Mouse (Mus musculus): ENCODE measurements at regions not wholly inside any gene's neighbourhood (a gene's known extent, or its start where the extent isn't known, plus 50 kb on each side); places are given as distances from the start of the nearest gene placed in this dataset.

GRCm38 (mm10) chr13:34576392-34576791 is 76.9 kb downstream of the Pxdc1 start:
- ATAC-seq (replicated peaks in 1 of 2; ENCODE audit: insufficient read depth in 1 of 2, low FRiP score in 2 of 2, low TSS enrichment in 1 of 2, low read depth in 1 of 2, poor library complexity in 2 of 2, severe bottlenecking in 2 of 2): no peak

- no peak for ATAC-seq (replicated peaks in 1 of 2; ENCODE audit: insufficient read depth in 1 of 2, low FRiP score in 2 of 2, low TSS enrichment in 1 of 2, low read depth in 1 of 2, poor library complexity in 2 of 2, severe bottlenecking in 2 of 2)
Measured at GRCm38 (mm10) chr13:34575997-34576314, 77.3 kb downstream of the Pxdc1 start.

GRCm38 (mm10) chr13:34575179-34575996 is 77.9 kb downstream of the Pxdc1 start:
- ATAC-seq (replicated peaks in 1 of 2; ENCODE audit: insufficient read depth in 1 of 2, low FRiP score in 2 of 2, low TSS enrichment in 1 of 2, low read depth in 1 of 2, poor library complexity in 2 of 2, severe bottlenecking in 2 of 2): no peak

GRCm38 (mm10) chr13:34569312-34569711 is 84.0 kb downstream of the Pxdc1 start:
- ATAC-seq (replicated peaks in 1 of 2; ENCODE audit: insufficient read depth in 1 of 2, low FRiP score in 2 of 2, low TSS enrichment in 1 of 2, low read depth in 1 of 2, poor library complexity in 2 of 2, severe bottlenecking in 2 of 2): no peak

GRCm38 (mm10) chr13:34566687-34567086 is 86.6 kb downstream of the Pxdc1 start:
- no peak for ATAC-seq (replicated peaks in 1 of 2; ENCODE audit: insufficient read depth in 1 of 2, low FRiP score in 2 of 2, low TSS enrichment in 1 of 2, low read depth in 1 of 2, poor library complexity in 2 of 2, severe bottlenecking in 2 of 2)

- ATAC-seq (replicated peaks in 1 of 2; ENCODE audit: insufficient read depth in 1 of 2, low FRiP score in 2 of 2, low TSS enrichment in 1 of 2, low read depth in 1 of 2, poor library complexity in 2 of 2, severe bottlenecking in 2 of 2): no peak
Measured at GRCm38 (mm10) chr13:34550130-34550884, 103.0 kb downstream of the Pxdc1 start.

- no peak for ATAC-seq (replicated peaks in 1 of 2; ENCODE audit: insufficient read depth in 1 of 2, low FRiP score in 2 of 2, low TSS enrichment in 1 of 2, low read depth in 1 of 2, poor library complexity in 2 of 2, severe bottlenecking in 2 of 2)
Measured at GRCm38 (mm10) chr13:34540646-34541045, 112.6 kb downstream of the Pxdc1 start.

- no peak for ATAC-seq (replicated peaks in 1 of 2; ENCODE audit: insufficient read depth in 1 of 2, low FRiP score in 2 of 2, low TSS enrichment in 1 of 2, low read depth in 1 of 2, poor library complexity in 2 of 2, severe bottlenecking in 2 of 2)
Measured at GRCm38 (mm10) chr13:34533896-34534295, 119.4 kb downstream of the Pxdc1 start.

GRCm38 (mm10) chr13:34511332-34511731 is 142.0 kb downstream of the Pxdc1 start:
- no peak for ATAC-seq (replicated peaks in 1 of 2; ENCODE audit: insufficient read depth in 1 of 2, low FRiP score in 2 of 2, low TSS enrichment in 1 of 2, low read depth in 1 of 2, poor library complexity in 2 of 2, severe bottlenecking in 2 of 2)

- ATAC-seq (replicated peaks in 1 of 2; ENCODE audit: insufficient read depth in 1 of 2, low FRiP score in 2 of 2, low TSS enrichment in 1 of 2, low read depth in 1 of 2, poor library complexity in 2 of 2, severe bottlenecking in 2 of 2): no peak
Measured at GRCm38 (mm10) chr13:34507224-34507623, 146.1 kb downstream of the Pxdc1 start.

- no peak for ATAC-seq (replicated peaks in 1 of 2; ENCODE audit: insufficient read depth in 1 of 2, low FRiP score in 2 of 2, low TSS enrichment in 1 of 2, low read depth in 1 of 2, poor library complexity in 2 of 2, severe bottlenecking in 2 of 2)
Measured at GRCm38 (mm10) chr13:34505861-34506260, 147.4 kb downstream of the Pxdc1 start.

GRCm38 (mm10) chr13:34504879-34505278 is 148.4 kb downstream of the Pxdc1 start:
- no peak for ATAC-seq (replicated peaks in 1 of 2; ENCODE audit: insufficient read depth in 1 of 2, low FRiP score in 2 of 2, low TSS enrichment in 1 of 2, low read depth in 1 of 2, poor library complexity in 2 of 2, severe bottlenecking in 2 of 2)

GRCm38 (mm10) chr13:34498910-34499309 is 153.9 kb upstream of the Slc22a23 start:
- ATAC-seq (replicated peaks in 1 of 2; ENCODE audit: insufficient read depth in 1 of 2, low FRiP score in 2 of 2, low TSS enrichment in 1 of 2, low read depth in 1 of 2, poor library complexity in 2 of 2, severe bottlenecking in 2 of 2): no peak

GRCm38 (mm10) chr13:34497667-34498066 is 152.7 kb upstream of the Slc22a23 start:
- no peak for ATAC-seq (replicated peaks in 1 of 2; ENCODE audit: insufficient read depth in 1 of 2, low FRiP score in 2 of 2, low TSS enrichment in 1 of 2, low read depth in 1 of 2, poor library complexity in 2 of 2, severe bottlenecking in 2 of 2)

GRCm38 (mm10) chr13:34484831-34485230 is 139.8 kb upstream of the Slc22a23 start:
- no peak for ATAC-seq (replicated peaks in 1 of 2; ENCODE audit: insufficient read depth in 1 of 2, low FRiP score in 2 of 2, low TSS enrichment in 1 of 2, low read depth in 1 of 2, poor library complexity in 2 of 2, severe bottlenecking in 2 of 2)

- ATAC-seq (replicated peaks in 1 of 2; ENCODE audit: insufficient read depth in 1 of 2, low FRiP score in 2 of 2, low TSS enrichment in 1 of 2, low read depth in 1 of 2, poor library complexity in 2 of 2, severe bottlenecking in 2 of 2): no peak
Measured at GRCm38 (mm10) chr13:34481461-34481860, 136.5 kb upstream of the Slc22a23 start.

GRCm38 (mm10) chr13:34470410-34470809 is 125.4 kb upstream of the Slc22a23 start:
- no peak for ATAC-seq (replicated peaks in 1 of 2; ENCODE audit: insufficient read depth in 1 of 2, low FRiP score in 2 of 2, low TSS enrichment in 1 of 2, low read depth in 1 of 2, poor library complexity in 2 of 2, severe bottlenecking in 2 of 2)

- no peak for ATAC-seq (replicated peaks in 1 of 2; ENCODE audit: insufficient read depth in 1 of 2, low FRiP score in 2 of 2, low TSS enrichment in 1 of 2, low read depth in 1 of 2, poor library complexity in 2 of 2, severe bottlenecking in 2 of 2)
Measured at GRCm38 (mm10) chr13:34469568-34469967, 124.6 kb upstream of the Slc22a23 start.

Measured in hematopoietic stem cell, adult 5-6 weeks (primary cell).